Mouse (Mus musculus) ES-E14 (cell line): ENCODE measurements around the gene Sfxn2. TPM values are rescaled to one million over a fixed set of nuclear protein-coding genes. Genes with fewer than 3 reads are reported as not detected.

ENCODE experiments used
- DNase-seq: peaks from one replicate; pipeline ENCODE4 v3.0.0-alpha.2; 2013; ENCODE audit warnings: low read depth, low spot score
- H3K27ac ChIP-seq: 2 replicates; pipeline ENCODE4 v1.5.1; 2012; ENCODE audit warnings: low read depth, mild to moderate bottlenecking, low read length, moderate library complexity, mixed read lengths; ENCODE audit not compliant: poor library complexity, insufficient read depth, severe bottlenecking
- H3K36me3 ChIP-seq: 2 replicates; pipeline ENCODE4 v1.6.1; 2012; ENCODE audit warnings: mild to moderate bottlenecking, low read length, moderate library complexity, mixed read lengths; ENCODE audit not compliant: control insufficient read depth, poor library complexity, insufficient read depth, severe bottlenecking
- H3K4me1 ChIP-seq, 2 experiments: fragments of 150-350 bp in 1 of 2; sonication (generic) in 1 of 2; 2 replicates each; pipeline ENCODE4 v1.6.1; 2012; ENCODE audit warnings: low read length in 2 of 2, mild to moderate bottlenecking in 1 of 2, mixed read lengths in 1 of 2; ENCODE audit not compliant: control insufficient read depth in 2 of 2, insufficient read depth in 2 of 2, poor library complexity in 1 of 2
- H3K4me3 ChIP-seq, 2 experiments: fragments of 150-350 bp in 1 of 2; sonication (generic) in 1 of 2; 2 replicates each; pipeline ENCODE4 v1.5.1; 2012; ENCODE audit warnings: low read length in 2 of 2, low read depth in 1 of 2, mild to moderate bottlenecking in 1 of 2, mixed read lengths in 1 of 2; ENCODE audit not compliant: insufficient read depth in 1 of 2, poor library complexity in 1 of 2, severe bottlenecking in 1 of 2
- H3K9ac ChIP-seq: 2 replicates; pipeline ENCODE4 v1.6.1; 2012; ENCODE audit warnings: low read depth, mild to moderate bottlenecking, low read length, mixed read lengths; ENCODE audit not compliant: poor library complexity, insufficient read depth, severe bottlenecking
- H3K9me3 ChIP-seq: fragments of 150-350 bp; sonication (generic); 2 replicates; pipeline ENCODE4 v1.6.1; 2012; ENCODE audit warnings: low read depth, mild to moderate bottlenecking, low read length; ENCODE audit not compliant: control insufficient read depth, insufficient read depth
- CHD2 ChIP-seq: IDR thresholded peaks from 2 replicates; pipeline ENCODE4 v1.6.1; 2014; ENCODE audit warnings: mild to moderate bottlenecking, low read depth, low read length, inconsistent platforms
- HCFC1 ChIP-seq: IDR thresholded peaks from 2 replicates; pipeline ENCODE4 v1.6.1; 2012; ENCODE audit warnings: low read length, inconsistent platforms, borderline replicate concordance; ENCODE audit not compliant: insufficient read depth
- MAFK ChIP-seq: IDR thresholded peaks from 2 replicates; pipeline ENCODE4 v1.6.1; 2014; ENCODE audit warnings: mild to moderate bottlenecking, low read depth, low read length, inconsistent platforms; ENCODE audit not compliant: insufficient read depth
- ZC3H11A ChIP-seq: IDR thresholded peaks from 2 replicates; pipeline ENCODE4 v1.6.1; 2012; ENCODE audit warnings: low read depth, mild to moderate bottlenecking, inconsistent platforms, low read length, borderline replicate concordance
- ZNF384 ChIP-seq: IDR thresholded peaks from 2 replicates; pipeline ENCODE4 v1.6.1; 2012; ENCODE audit warnings: low read depth, low read length, inconsistent platforms
- in situ Hi-C, 2 experiments: fragments of 600-800 bp; cut with MboI; formaldehyde crosslinking; loops; one replicate each; pipeline ENCODE4 v1.15.1; 2025; ENCODE audit warnings: low sequenced_read_pairs in 2 of 2, inconsistent platforms in 1 of 2; ENCODE audit not compliant: unreplicated experiment in 2 of 2
- total RNA-seq: library from RNA; depleted of rRNA; stranded (reverse); fragments of 300-350 nt; gene quantifications from 2 replicates; pipeline ENCODE4 v1.2.3, GENCODE M21; 2012

The Sfxn2 gene
- total RNA-seq, 1 experiment: 11.4 TPM

- Histone ChIP-seq H3K4me1 (peaks cover 0 to 6% of the 10 kb centered on the region in 2 experiments; a peak in 1 of 4 replicates), H3K9me3 (no peaks in the 10 kb centered on the region), H3K9ac (no peak overlapping the region), H3K36me3 (no peaks in the 10 kb centered on the region), H3K4me3 (no peak overlapping the region; a peak in 1 of 4 replicates), H3K27ac (no peak overlapping the region)
- in situ Hi-C loops: no loop called here
- no peak for DNase-seq
- TF ChIP-seq MAFK (no peak), HCFC1 (no peak), ZNF384 (no peak), CHD2 (no peak), ZC3H11A (no peak)
These were observed 19.6 kb upstream of the Sfxn2 start for GRCm38 (mm10) chr19:46553541-46553955.

GRCm38 (mm10) chr19:46558009-46558408 is 15.2 kb upstream of the Sfxn2 start:
- Histone ChIP-seq H3K9me3 (no peaks in the 10 kb centered on the region), H3K4me1 (peaks cover 0 to 16% of the 10 kb centered on the region in 2 experiments; a peak in 1 of 4 replicates), H3K4me3 (no peak overlapping the region), H3K27ac (no peak overlapping the region), H3K36me3 (no peaks in the 10 kb centered on the region), H3K9ac (no peak overlapping the region)
- no peak for TF ChIP-seq CHD2
- TF ChIP-seq MAFK: no peak
- TF ChIP-seq HCFC1: no peak
- TF ChIP-seq ZNF384: no peak
- no peak for TF ChIP-seq ZC3H11A
- in situ Hi-C loops: no loop called here
- no peak for DNase-seq

- peaks cover 2 to 16% of the 10 kb centered on the region in 2 experiments; a peak in 3 of 4 replicates for H3K4me1 ChIP-seq
- no peaks in the 10 kb centered on the region for H3K36me3 ChIP-seq
- in situ Hi-C loops: no loop called here
- TF ChIP-seq MAFK (0 out of 2 replicates have a peak, but pooled peaks have one; percentile 15), ZC3H11A (no peak), HCFC1 (no peak)
- H3K9me3 ChIP-seq: no peaks in the 10 kb centered on the region
- no peak overlapping the region for H3K9ac ChIP-seq
- H3K27ac ChIP-seq: no peak overlapping the region
- H3K4me3 ChIP-seq: peak overlapping the region in 1 of 2 experiments; percentile 11; a peak in 1 of 4 replicates
- DNase-seq: no peak
These were observed 14.5 kb upstream of the Sfxn2 start for GRCm38 (mm10) chr19:46558631-46559030.

GRCm38 (mm10) chr19:46562132-46562531 is 11.0 kb upstream of the Sfxn2 start:
- Histone ChIP-seq H3K4me3 (no peak overlapping the region), H3K27ac (no peak overlapping the region), H3K4me1 (peaks cover 7 to 19% of the 10 kb centered on the region in 2 experiments; a peak in 3 of 4 replicates), H3K9ac (peak overlapping the region; percentile 62; the same call in 1 of the 2 replicates), H3K36me3 (no peaks in the 10 kb centered on the region; the same call in 1 of the 2 replicates), H3K9me3 (no peaks in the 10 kb centered on the region)
- in situ Hi-C loops: no loop called here
- TF ChIP-seq ZC3H11A (no peak), MAFK (no peak), CHD2 (no peak), ZNF384 (no peak), HCFC1 (no peak)
- DNase-seq: peak; percentile 39
